Mouse (Mus musculus) spleen, adult 2 months (tissue): Measurements from ENCODE around the gene Drc3. TPM values are rescaled to one million over a fixed set of nuclear protein-coding genes. Genes with fewer than 3 reads are reported as not detected.
A peak's percentile ranks its signal among the peaks of the same experiment; 100 is the strongest.

ENCODE experiments used
- DNase-seq, 2 experiments: peaks; one replicate each; pipeline versions ENCODE4 v3.0.0 to v3.0.0-alpha.2; 2012 to 2021; ENCODE audit warnings: low spot score in 2 of 2, low read depth in 1 of 2
- H3K27ac ChIP-seq: fragments of 200-500 bp; 2 replicates; pipeline ENCODE4 v1.5.1; 2012; ENCODE audit warnings: low read length, inconsistent platforms; ENCODE audit not compliant: insufficient read depth
- H3K27me3 ChIP-seq: fragments of 200-500 bp; 2 replicates; pipeline ENCODE4 v1.6.1; 2012; ENCODE audit warnings: mild to moderate bottlenecking, moderate library complexity, low read length, inconsistent platforms; ENCODE audit not compliant: control insufficient read depth, insufficient read depth
- H3K36me3 ChIP-seq: fragments of 200-500 bp; 2 replicates; pipeline ENCODE4 v1.6.1; 2012; ENCODE audit warnings: mild to moderate bottlenecking, low read length, inconsistent platforms; ENCODE audit not compliant: control insufficient read depth, insufficient read depth
- H3K4me1 ChIP-seq: fragments of 200-500 bp; 2 replicates; pipeline ENCODE4 v1.6.1; 2011; ENCODE audit warnings: inconsistent platforms; ENCODE audit not compliant: control insufficient read depth, insufficient read depth, insufficient read length
- H3K4me3 ChIP-seq: fragments of 200-500 bp; 2 replicates; pipeline ENCODE4 v1.5.1; 2011; ENCODE audit warnings: mild to moderate bottlenecking, inconsistent platforms; ENCODE audit not compliant: insufficient read depth, insufficient read length; ENCODE audit errors: extremely low read depth
- CTCF ChIP-seq: fragments of 200-500 bp; IDR thresholded peaks from 2 replicates; pipeline ENCODE4 v1.5.1; 2011; ENCODE audit warnings: mild to moderate bottlenecking, inconsistent platforms; ENCODE audit not compliant: insufficient read depth, insufficient read length, insufficient replicate concordance; ENCODE audit errors: extremely low read depth
- POLR2A ChIP-seq: fragments of 200-500 bp; IDR thresholded peaks from 2 replicates; pipeline ENCODE4 v1.6.1; 2011; ENCODE audit warnings: low read depth, low read length, inconsistent platforms
- WGBS: fragments of 180-500 bp; shearing (Covaris S2); methylation state at CpG from one replicate; pipeline ENCODE4 v1.1.7; 2018; 5-methylcytosine and 5-hydroxymethylcytosine counted together
- polyA plus RNA-seq: library from polyadenylated mRNA; depleted of rRNA; stranded (reverse); fragments of >200 nt; gene quantifications from 2 replicates; pipeline ENCODE4 v1.2.3, GENCODE M21; 2012

Gene Drc3
- polyA plus RNA-seq, 1 experiment: 0.22 TPM

DNA sequence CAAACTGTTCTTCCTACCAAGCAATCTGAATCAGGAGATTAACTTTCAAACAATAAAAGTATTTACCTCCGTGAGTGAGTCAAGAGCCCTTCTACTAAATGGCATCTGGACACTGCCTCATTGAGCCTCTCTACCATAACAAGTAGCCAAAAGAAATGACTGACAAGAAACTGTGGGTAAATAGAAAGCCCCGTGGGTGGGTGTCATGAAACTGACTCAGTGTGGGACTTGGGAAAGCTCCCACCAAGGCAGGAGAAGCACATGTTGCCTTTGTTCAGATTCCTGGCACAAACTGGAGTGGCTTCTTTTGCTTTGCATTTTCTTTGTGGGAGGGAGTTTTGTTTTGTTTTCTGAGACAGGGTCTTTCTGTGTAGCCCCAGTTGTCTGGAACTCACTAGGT lies 17.4 kb upstream of the Drc3 start:
- Histone ChIP-seq H3K36me3 (no peaks in the 10 kb centered on the region), H3K4me1 (peaks cover 4% of the 10 kb centered on the region; the same call in 1 of the 2 replicates), H3K4me3 (no peak overlapping the region), H3K27ac (no peak overlapping the region), H3K27me3 (no peaks in the 10 kb centered on the region)
- DNase-seq: no peak
- TF ChIP-seq CTCF: no peak
- TF ChIP-seq POLR2A: no peak
- WGBS: 82% methylated on average over 2 of the region's 2 CpGs

GRCm38 (mm10) chr11:60338291-60338690 lies 14.8 kb upstream of the Drc3 start:
- TF ChIP-seq CTCF (peak; percentile 79; the same call in 1 of the 2 replicates), POLR2A (no peak)
- Histone ChIP-seq H3K27me3 (no peaks in the 10 kb centered on the region), H3K4me1 (peaks cover 4% of the 10 kb centered on the region; the same call in 1 of the 2 replicates), H3K4me3 (no peak overlapping the region), H3K36me3 (no peaks in the 10 kb centered on the region), H3K27ac (no peak overlapping the region)
- DNase-seq: peak in 1 of 2 experiments; percentile 52
- WGBS: 83% methylated on average over 4 of the region's 4 CpGs

- DNase-seq: no peak
- WGBS: 94% methylated on average over 12 of the region's 12 CpGs
- Histone ChIP-seq H3K4me3 (no peak overlapping the region), H3K36me3 (no peaks in the 10 kb centered on the region), H3K27ac (no peak overlapping the region), H3K4me1 (peaks cover 4% of the 10 kb centered on the region; the same call in 1 of the 2 replicates), H3K27me3 (no peaks in the 10 kb centered on the region)
- no peak for TF ChIP-seq POLR2A
- no peak for TF ChIP-seq CTCF
These were observed 13.8 kb upstream of the Drc3 start for GRCm38 (mm10) chr11:60339361-60339760.

- 86% methylated on average over 4 of the region's 4 CpGs for WGBS
- Histone ChIP-seq H3K4me1 (no peaks in the 10 kb centered on the region), H3K27ac (no peak overlapping the region), H3K27me3 (no peaks in the 10 kb centered on the region), H3K4me3 (no peak overlapping the region), H3K36me3 (no peaks in the 10 kb centered on the region)
- no peak for TF ChIP-seq POLR2A
- no peak for TF ChIP-seq CTCF
- no peak for DNase-seq
These were observed 7.3 kb upstream of the Drc3 start for GRCm38 (mm10) chr11:60345868-60346267.

- no peaks in the 10 kb centered on the region for H3K4me1 ChIP-seq
- no peak for DNase-seq
- 81% methylated on average over 4 of the region's 4 CpGs for WGBS
- no peak overlapping the region for H3K27ac ChIP-seq
- no peaks in the 10 kb centered on the region for H3K36me3 ChIP-seq
- no peak overlapping the region for H3K4me3 ChIP-seq
- no peak for TF ChIP-seq CTCF
- TF ChIP-seq POLR2A: no peak
- H3K27me3 ChIP-seq: no peaks in the 10 kb centered on the region
These were observed 6.6 kb upstream of the Drc3 start for GRCm38 (mm10) chr11:60346537-60346936.

DNA sequence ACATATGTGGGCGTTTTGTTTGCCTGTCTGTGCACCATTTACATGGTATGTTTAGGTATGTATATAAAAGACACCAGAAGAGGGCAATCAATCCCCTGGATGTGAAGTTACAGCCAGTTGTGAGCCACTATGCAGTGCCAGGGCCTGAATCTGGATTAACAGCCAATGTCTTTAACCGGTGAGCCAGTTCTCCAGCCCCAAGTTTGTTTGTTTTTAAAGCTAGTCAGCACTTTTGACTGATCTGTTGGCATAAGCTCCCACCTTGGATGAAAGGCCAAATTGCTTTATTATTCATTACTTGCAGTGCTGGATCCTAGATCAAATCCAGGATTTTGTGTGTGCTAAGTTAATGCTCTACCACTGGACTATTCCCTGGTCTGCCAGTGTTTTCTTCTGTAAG lies 1.7 kb upstream of the Drc3 start:
- H3K4me3 ChIP-seq: no peak overlapping the region
- peaks cover 5% of the 10 kb centered on the region; the same call in 1 of the 2 replicates for H3K4me1 ChIP-seq
- no peaks in the 10 kb centered on the region for H3K27me3 ChIP-seq
- TF ChIP-seq CTCF: no peak
- TF ChIP-seq POLR2A: no peak
- H3K36me3 ChIP-seq: no peaks in the 10 kb centered on the region
- 63% methylated on average over 2 of the region's 2 CpGs for WGBS
- no peak overlapping the region for H3K27ac ChIP-seq
- DNase-seq: no peak

GRCm38 (mm10) chr11:60351925-60352371 lies 1.2 kb upstream of the Drc3 start:
- H3K27me3 ChIP-seq: no peaks in the 10 kb centered on the region
- TF ChIP-seq POLR2A (no peak), CTCF (no peak)
- peaks cover 5% of the 10 kb centered on the region; the same call in 1 of the 2 replicates for H3K4me1 ChIP-seq
- WGBS: 38% methylated on average over 11 of the region's 11 CpGs
- H3K27ac ChIP-seq: peak overlapping the region; percentile 64; the same call in 1 of the 2 replicates
- peak overlapping the region; percentile 86; the same call in 1 of the 2 replicates for H3K4me3 ChIP-seq
- no peak for DNase-seq
- no peaks in the 10 kb centered on the region for H3K36me3 ChIP-seq
